Mouse (Mus musculus): ENCODE results near the gene Tpst1. TPM values are rescaled to one million over a fixed set of nuclear protein-coding genes. Genes with fewer than 3 reads are reported as not detected.

The Tpst1 gene
- total and polyA plus RNA-seq, 3 experiments, result 31.7 to 32.3 TPM; not detected in 1

- TF ChIP-seq MXI1 (IDR thresholded peaks at IDR 0.05; ENCODE audit: low read depth, low read length), result no peak
- TF ChIP-seq POLR2AphosphoS5 (IDR thresholded peaks at IDR 0.05; ENCODE audit: borderline replicate concordance, low read depth, low read length), result no peak
- TF ChIP-seq ZKSCAN1 (IDR thresholded peaks at IDR 0.05; ENCODE audit: low read depth, low read length), result no peak
- no peak for TF ChIP-seq TBP (IDR thresholded peaks at IDR 0.05; ENCODE audit: low read depth, low read length)
- no peak for TF ChIP-seq NELFE (IDR thresholded peaks at IDR 0.05; ENCODE audit: low read depth, low read length)
- TF ChIP-seq ZMIZ1 (IDR thresholded peaks at IDR 0.05; ENCODE audit: low read depth, low read length), result no peak
- TF ChIP-seq UBTF (IDR thresholded peaks at IDR 0.05; ENCODE audit: borderline replicate concordance, insufficient read depth, low read depth, low read length), result no peak
- TF ChIP-seq RCOR1 (IDR thresholded peaks at IDR 0.05; ENCODE audit: low read depth, low read length), result no peak
- no peak for TF ChIP-seq MYC (IDR thresholded peaks at IDR 0.05; ENCODE audit: low read depth, low read length)
- 0 out of 4 replicates have a peak, but pooled peaks of 1 of the 2 experiments have one; percentile 4 for TF ChIP-seq EP300 (IDR thresholded peaks at IDR 0.05; ENCODE audit: low read depth in 1 of 2, low read length in 2 of 2)
- no peak for TF ChIP-seq E2F4 (IDR thresholded peaks at IDR 0.05; ENCODE audit: borderline replicate concordance, low read depth, low read length)
Observed at GRCm38 (mm10) chr5:130037752-130038455, 35.2 kb upstream of the Tpst1 start (continued).

GRCm38 (mm10) chr5:130040797-130041196, 32.3 kb upstream of the Tpst1 start:
- TF ChIP-seq TAL1 (IDR thresholded peaks at IDR 0.05; ENCODE audit: low read length) (no peak), ZKSCAN1 (IDR thresholded peaks at IDR 0.05; ENCODE audit: low read depth, low read length) (no peak), UBTF (IDR thresholded peaks at IDR 0.05; ENCODE audit: borderline replicate concordance, insufficient read depth, low read depth, low read length) (no peak), MEF2A (IDR thresholded peaks at IDR 0.05; ENCODE audit: extremely low read depth, insufficient replicate concordance, low read depth, low read length, poor library complexity, severe bottlenecking) (no peak), POLR2AphosphoS5 (IDR thresholded peaks at IDR 0.05; ENCODE audit: borderline replicate concordance, low read depth, low read length) (no peak)
- H3K27me3 ChIP-seq (ENCODE audit: control insufficient read depth in 1 of 2, insufficient read depth in 2 of 2, low read length in 2 of 2), result no peaks in the 10 kb centered on the region
- no peaks in the 10 kb centered on the region for H3K79me2 ChIP-seq (ENCODE audit: control insufficient read depth, insufficient read depth, low read length, poor library complexity)
- H3K36me3 ChIP-seq (ENCODE audit: control insufficient read depth in 1 of 2, insufficient read depth in 2 of 2, low read length in 2 of 2), result peaks cover 0 to 24% of the 10 kb centered on the region in 2 experiments; a peak in 2 of 4 replicates
- DNase-seq (ENCODE audit: low read depth, low spot score), result no peak
- H3K9me3 ChIP-seq (replicated peaks; ENCODE audit: insufficient read depth, low read length), result no peaks in the 10 kb centered on the region
- no peaks in the 10 kb centered on the region for H3K4me1 ChIP-seq (ENCODE audit: control insufficient read depth in 1 of 2, insufficient read depth in 2 of 2, low read length in 2 of 2)
- no peak overlapping the region for H3K27ac ChIP-seq (ENCODE audit: control insufficient read depth, low read depth, low read length)
- H3K9ac ChIP-seq (ENCODE audit: control insufficient read depth, low read depth, low read length, poor library complexity, severe bottlenecking), result no peak overlapping the region
- no peak overlapping the region for H3K4me3 ChIP-seq (ENCODE audit: control insufficient read depth in 1 of 2, insufficient read depth in 1 of 2, low read depth in 2 of 2, low read length in 2 of 2)

GRCm38 (mm10) chr5:130041262-130041661, 31.9 kb upstream of the Tpst1 start:
- no peak overlapping the region for H3K27ac ChIP-seq (ENCODE audit: control insufficient read depth, low read depth, low read length)
- no peak for DNase-seq (ENCODE audit: low read depth, low spot score)
- no peaks in the 10 kb centered on the region for H3K79me2 ChIP-seq (ENCODE audit: control insufficient read depth, insufficient read depth, low read length, poor library complexity)
- no peaks in the 10 kb centered on the region for H3K4me1 ChIP-seq (ENCODE audit: control insufficient read depth in 1 of 2, insufficient read depth in 2 of 2, low read length in 2 of 2)
- H3K27me3 ChIP-seq (ENCODE audit: control insufficient read depth in 1 of 2, insufficient read depth in 2 of 2, low read length in 2 of 2), result no peaks in the 10 kb centered on the region
- H3K4me3 ChIP-seq (ENCODE audit: control insufficient read depth in 1 of 2, insufficient read depth in 1 of 2, low read depth in 2 of 2, low read length in 2 of 2), result no peak overlapping the region
- TF ChIP-seq MXI1 (IDR thresholded peaks at IDR 0.05; ENCODE audit: low read depth, low read length) (no peak), POLR2AphosphoS5 (IDR thresholded peaks at IDR 0.05; ENCODE audit: borderline replicate concordance, low read depth, low read length) (no peak), MAFK (IDR thresholded peaks at IDR 0.05; ENCODE audit: borderline replicate concordance, low read depth, low read length) (peak; percentile 98), RAD21 (IDR thresholded peaks at IDR 0.05; ENCODE audit: low read depth, low read length) (no peak), ZMIZ1 (IDR thresholded peaks at IDR 0.05; ENCODE audit: low read depth, low read length) (no peak), CHD2 (IDR thresholded peaks at IDR 0.05; ENCODE audit: low read length) (no peak), EP300 (IDR thresholded peaks at IDR 0.05; ENCODE audit: low read depth in 1 of 2, low read length in 2 of 2) (no peak)
- H3K9me3 ChIP-seq (replicated peaks; ENCODE audit: insufficient read depth, low read length), result no peaks in the 10 kb centered on the region
- H3K9ac ChIP-seq (ENCODE audit: control insufficient read depth, low read depth, low read length, poor library complexity, severe bottlenecking), result no peak overlapping the region
- peaks cover 0 to 26% of the 10 kb centered on the region in 2 experiments; a peak in 2 of 4 replicates for H3K36me3 ChIP-seq (ENCODE audit: control insufficient read depth in 1 of 2, insufficient read depth in 2 of 2, low read length in 2 of 2)

All from MEL (cell line).